18 mouse cellular contexts compared by ENCODE assay signal in the genomic region with DNA sequence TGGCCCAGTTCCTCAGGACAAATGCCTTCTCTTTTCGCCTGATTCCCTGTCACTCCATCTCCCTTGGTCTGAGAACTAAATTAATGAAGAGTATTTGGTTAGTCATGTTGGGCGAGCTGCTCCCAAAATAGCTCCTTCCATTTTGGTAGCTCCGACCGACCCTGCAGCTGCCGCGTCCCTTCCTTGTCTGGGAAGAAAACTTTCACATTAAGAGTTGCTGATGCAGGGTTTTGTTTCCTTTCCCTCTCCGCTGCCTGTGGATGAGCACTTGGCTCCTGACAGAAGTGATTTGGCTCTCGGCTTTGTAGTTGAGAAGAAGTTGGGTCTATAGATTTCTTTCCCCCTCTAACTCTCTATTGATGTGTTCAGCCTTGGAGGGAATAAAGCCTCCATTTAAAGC.
A peak's percentile ranks its signal among the peaks of the same experiment; 100 is the strongest.
DNase-seq lines count a peak whose midpoint lies in the region; ATAC-seq lines count a peak whose summit lies in the region.
"Had no signal": no experiment of that assay in that cellular context is flagged by ENCODE, and none has a peak within 500 bp of the region (broad histone marks: within the 10 kb centered on the region; RNA-seq: fewer than 3 reads in every experiment).

No protein-coding gene starts in this region.

- H3K27ac ChIP-seq in forebrain, embryonic 16.5 days (ENCODE audit: low read length) = no peak overlapping the region
- no peak overlapping the region for H3K27ac ChIP-seq in forebrain, embryonic 10.5 days
- no peak overlapping the region for H3K27ac ChIP-seq in lung, embryonic 16.5 days (ENCODE audit: low read length)
- H3K27ac ChIP-seq in heart, embryonic 10.5 days = no peak overlapping the region; the same call in 1 of the 2 replicates
- H3K27ac ChIP-seq: embryonic facial prominence, embryonic 13.5 days; forebrain, embryonic 12.5 days; liver, embryonic 14.5 days; macrophage; midbrain, embryonic 12.5 days had no signal

- no peak overlapping the region for H3K4me3 ChIP-seq in forebrain, embryonic 16.5 days (replicated peaks; ENCODE audit: low read length)
- no peak overlapping the region for H3K4me3 ChIP-seq in forebrain, embryonic 10.5 days
- H3K4me3 ChIP-seq in lung, embryonic 16.5 days (ENCODE audit: low read length) = no peak overlapping the region
- peak overlapping the region; percentile 10; the same call in 1 of the 2 replicates for H3K4me3 ChIP-seq in heart, embryonic 10.5 days
- H3K4me3 ChIP-seq: embryonic facial prominence, embryonic 13.5 days; forebrain, embryonic 12.5 days; midbrain, embryonic 12.5 days had no signal

- ATAC-seq in forebrain, embryonic 16.5 days = no peak
- peak; percentile 45; the same call in 1 of the 2 replicates for ATAC-seq in lung, embryonic 16.5 days (ENCODE audit: low read depth)
- ATAC-seq: hindbrain, embryonic 16.5 days had no signal

- peaks cover 9% of the 10 kb centered on the region for H3K4me1 ChIP-seq in forebrain, embryonic 16.5 days (replicated peaks; ENCODE audit: control insufficient read depth, insufficient read depth, low read length)
- 0 out of 2 replicates have a peak, but pooled peaks cover 10% of the 10 kb centered on the region for H3K4me1 ChIP-seq in forebrain, embryonic 10.5 days
- no peaks in the 10 kb centered on the region for H3K4me1 ChIP-seq in lung, embryonic 16.5 days (replicated peaks; ENCODE audit: control insufficient read depth, insufficient read depth, low read length)
- H3K4me1 ChIP-seq in heart, embryonic 10.5 days = no peaks in the 10 kb centered on the region
- H3K4me1 ChIP-seq: embryonic facial prominence, embryonic 13.5 days; midbrain, embryonic 12.5 days had no signal

- no peaks in the 10 kb centered on the region for H3K9me3 ChIP-seq in forebrain, embryonic 16.5 days (ENCODE audit: control insufficient read depth, low read length)
- no peaks in the 10 kb centered on the region for H3K9me3 ChIP-seq in forebrain, embryonic 10.5 days
- no peaks in the 10 kb centered on the region for H3K9me3 ChIP-seq in lung, embryonic 16.5 days (ENCODE audit: control insufficient read depth, low read length)
- no peaks in the 10 kb centered on the region for H3K9me3 ChIP-seq in heart, embryonic 10.5 days
- H3K9me3 ChIP-seq: embryonic facial prominence, embryonic 13.5 days; forebrain, embryonic 12.5 days; midbrain, embryonic 12.5 days had no signal

- DNase-seq in forebrain, embryonic 10.5 days (ENCODE audit: extremely low spot score, low spot score) = no peak
- DNase-seq in lung, adult 18-20 months = no peak
- no peak for DNase-seq in heart, embryonic 10.5 days (ENCODE audit: low spot score)
- peak; percentile 45 for DNase-seq in heart, postnatal 4 days
- DNase-seq in frontal cortex, postnatal 14 days (ENCODE audit: low spot score in 2 of 2) = no peak
- no peak for DNase-seq in spleen, postnatal 4 days (ENCODE audit: low spot score in 2 of 2)
- DNase-seq: cerebellum, adult 11 months; kidney, adult 18-20 months; right cerebral cortex, postnatal 25 days; thymus, adult 18-20 months had no signal

- no peak overlapping the region for H3K9ac ChIP-seq in forebrain, embryonic 16.5 days (replicated peaks; ENCODE audit: low read depth, low read length)
- H3K9ac ChIP-seq in lung, embryonic 16.5 days (ENCODE audit: low read length) = no peak overlapping the region
- H3K9ac ChIP-seq: embryonic facial prominence, embryonic 13.5 days; forebrain, embryonic 12.5 days; liver, embryonic 14.5 days; midbrain, embryonic 12.5 days had no signal

- 26% methylated on average over 8 of the region's 8 CpGs for WGBS in forebrain, embryonic 16.5 days
- 82% methylated on average over 8 of the region's 8 CpGs for WGBS in forebrain, embryonic 10.5 days
- 45% methylated on average over 8 of the region's 8 CpGs for WGBS in lung, embryonic 16.5 days
- 41% methylated on average over 8 of the region's 8 CpGs for WGBS in heart, embryonic 10.5 days

- H3K4me2 ChIP-seq in forebrain, embryonic 16.5 days (ENCODE audit: low read length) = peak overlapping the region; percentile 22
- no peak overlapping the region for H3K4me2 ChIP-seq in lung, embryonic 16.5 days (ENCODE audit: low read depth, low read length)
- H3K4me2 ChIP-seq: embryonic facial prominence, embryonic 13.5 days; forebrain, embryonic 12.5 days; midbrain, embryonic 12.5 days had no signal

- H3K36me3 ChIP-seq in forebrain, embryonic 16.5 days (ENCODE audit: control insufficient read depth, insufficient read depth) = no peaks in the 10 kb centered on the region
- H3K36me3 ChIP-seq in forebrain, embryonic 10.5 days (replicated peaks) = no peaks in the 10 kb centered on the region
- H3K36me3 ChIP-seq in lung, embryonic 16.5 days (ENCODE audit: control insufficient read depth, insufficient read depth, low read length) = no peaks in the 10 kb centered on the region
- H3K36me3 ChIP-seq in heart, embryonic 10.5 days = no peaks in the 10 kb centered on the region
- H3K36me3 ChIP-seq: embryonic facial prominence, embryonic 13.5 days; forebrain, embryonic 12.5 days; midbrain, embryonic 12.5 days had no signal

- no peaks in the 10 kb centered on the region for H3K27me3 ChIP-seq in forebrain, embryonic 16.5 days (replicated peaks; ENCODE audit: control insufficient read depth, insufficient read depth, low read length)
- H3K27me3 ChIP-seq in forebrain, embryonic 10.5 days (ENCODE audit: poor library complexity, severe bottlenecking) = no peaks in the 10 kb centered on the region
- no peaks in the 10 kb centered on the region for H3K27me3 ChIP-seq in lung, embryonic 16.5 days (ENCODE audit: control insufficient read depth, insufficient read depth, low read depth, low read length)
- no peaks in the 10 kb centered on the region for H3K27me3 ChIP-seq in heart, embryonic 10.5 days (ENCODE audit: insufficient read depth, poor library complexity, severe bottlenecking)
- H3K27me3 ChIP-seq: embryonic facial prominence, embryonic 13.5 days; midbrain, embryonic 12.5 days had no signal
